Mouse (Mus musculus) spleen, postnatal 4 days (tissue): ENCODE data around the gene Haus7.

Experiments used
- DNase-seq, 2 experiments: peaks; one replicate each; pipeline ENCODE4 v3.0.0; 2022; ENCODE audit warnings: low spot score in 2 of 2

Gene Haus7

GRCm38 (mm10) chrX:73458877-73459392, at the start of gene Haus7:
Gene Haus7, minus strand, starts transcription at chrX:73459044.
- peak; percentile 87 to 89 for DNase-seq

DNA sequence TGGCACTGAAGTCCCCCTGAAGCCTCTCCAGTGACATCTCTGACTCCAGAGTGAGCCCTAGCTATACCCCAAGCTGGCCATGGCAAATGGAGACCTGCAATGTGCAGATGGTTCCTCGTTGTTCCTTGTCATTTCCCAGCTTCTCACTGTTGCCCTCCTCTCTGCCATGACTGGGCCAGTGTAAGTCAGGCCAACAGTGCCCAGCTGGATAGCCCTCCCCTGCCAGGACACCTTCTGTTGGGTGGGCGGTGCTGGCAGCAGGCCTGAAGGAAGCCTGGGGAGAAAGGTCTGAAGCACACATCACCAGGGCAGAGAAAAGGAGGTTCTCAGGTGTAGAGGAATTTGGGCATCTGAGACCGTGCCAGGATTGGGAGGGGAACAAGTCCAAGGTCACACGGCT, 47.7 kb upstream of the Haus7 start:
- no peak for DNase-seq

DNA sequence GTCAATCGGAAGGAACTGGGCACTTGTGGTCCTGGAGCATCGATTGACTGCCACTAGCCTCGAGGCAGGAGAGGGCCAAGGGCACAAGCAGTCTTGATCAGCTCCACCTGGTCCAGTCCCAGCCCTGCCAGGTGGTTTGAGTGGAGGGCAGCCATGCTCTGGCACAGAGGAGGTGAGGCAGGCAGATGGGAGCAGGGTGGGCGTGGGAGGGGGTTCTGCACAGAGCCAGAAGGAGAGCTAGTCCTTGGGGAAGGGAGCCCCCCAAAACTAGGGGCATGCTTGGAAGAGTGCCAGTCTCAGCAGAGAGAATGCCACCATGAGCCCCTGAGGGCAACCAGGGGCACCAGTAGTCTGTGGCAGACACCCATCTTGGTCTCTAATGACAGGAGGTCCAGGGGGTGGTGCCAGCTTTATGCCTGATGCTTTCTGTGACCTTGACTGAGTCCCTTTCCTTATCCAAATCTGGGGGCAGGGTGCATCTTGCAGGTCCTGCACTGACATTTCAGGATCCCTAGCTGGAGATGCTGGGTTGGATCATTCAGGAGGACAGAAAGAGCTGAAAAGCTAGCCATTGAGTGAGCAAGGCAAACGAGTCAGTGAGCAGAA, 46.4 kb upstream of the Haus7 start:
- DNase-seq = no peak

DNA sequence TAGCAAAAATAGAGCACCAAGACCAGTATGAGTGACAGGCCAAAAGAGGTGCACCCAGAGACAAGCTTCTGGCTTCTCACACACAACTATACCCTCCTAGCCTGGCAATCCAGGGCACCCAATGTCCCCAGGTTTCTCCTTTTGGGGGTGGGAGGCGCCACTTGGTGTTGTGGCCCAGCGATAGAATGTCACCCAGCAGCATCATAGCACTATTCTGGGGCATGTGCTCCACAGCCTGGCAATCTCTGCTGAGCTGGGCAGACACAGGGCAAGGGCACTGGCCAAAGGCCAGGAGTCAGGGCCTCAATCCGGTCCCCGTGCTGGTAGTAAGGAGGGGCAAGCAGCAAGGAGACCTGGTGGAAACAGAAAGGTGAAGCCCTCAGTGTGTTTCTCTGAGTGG, 37.9 kb upstream of the Haus7 start:
- DNase-seq = no peak

DNA sequence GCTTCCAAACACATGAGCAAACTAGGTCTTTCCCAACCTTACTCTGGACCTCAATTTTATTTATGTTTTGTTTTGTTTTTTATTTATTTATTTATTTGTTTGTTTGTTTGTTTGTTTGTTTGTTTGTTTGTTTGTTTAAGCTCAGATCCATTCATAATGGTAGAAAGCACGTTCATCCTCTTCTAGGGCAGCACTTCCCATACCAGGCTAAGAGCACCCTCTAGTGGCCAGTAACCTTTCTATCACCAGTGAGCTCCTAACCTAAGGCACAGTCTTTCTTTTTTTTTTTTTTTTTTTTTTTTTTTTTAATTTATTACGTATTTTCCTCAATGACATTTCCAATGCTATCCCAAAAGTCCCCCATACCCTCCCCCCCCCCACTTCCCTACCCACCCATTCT, 34.7 kb upstream of the Haus7 start:
- peak in 1 of 2 experiments; percentile 28 for DNase-seq

DNA sequence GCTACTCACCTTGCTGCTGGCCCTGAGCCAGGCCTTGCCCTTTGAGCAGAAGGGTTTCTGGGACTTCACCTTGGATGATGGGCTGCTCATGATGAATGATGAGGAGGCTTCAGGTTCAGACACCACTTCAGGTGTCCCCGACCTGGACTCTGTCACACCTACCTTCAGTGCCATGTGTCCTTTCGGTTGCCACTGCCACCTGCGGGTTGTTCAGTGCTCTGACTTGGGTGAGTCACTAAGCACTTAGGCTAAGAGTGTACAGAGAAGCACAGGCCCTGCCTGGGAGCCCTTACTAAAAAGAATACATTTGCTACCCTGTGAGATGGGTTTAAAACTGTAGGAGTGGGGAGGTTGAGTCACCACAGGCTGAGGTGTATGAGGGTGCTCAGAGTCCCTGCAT, 32.0 kb upstream of the Haus7 start:
- no peak for DNase-seq

DNA sequence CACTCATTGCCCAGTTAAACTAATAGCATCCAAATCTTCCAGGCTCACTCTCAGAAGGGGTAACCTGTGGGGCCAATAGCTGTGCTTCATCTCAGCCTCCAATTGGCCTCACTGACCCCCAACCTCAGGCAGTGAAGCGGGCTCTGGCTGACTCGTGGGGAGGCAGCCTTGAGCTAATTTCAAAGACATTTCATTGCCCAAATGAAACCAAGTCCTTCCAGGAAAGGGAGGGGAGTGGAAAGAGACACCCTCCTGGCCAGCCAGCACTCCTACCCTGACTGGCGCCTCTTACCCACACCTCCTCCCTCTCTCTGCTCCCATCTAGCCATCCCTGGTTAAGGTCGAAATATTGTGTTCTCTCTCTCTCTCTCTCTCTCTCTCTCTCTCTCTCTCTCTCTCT, 31.3 kb upstream of the Haus7 start:
- DNase-seq = no peak

DNA sequence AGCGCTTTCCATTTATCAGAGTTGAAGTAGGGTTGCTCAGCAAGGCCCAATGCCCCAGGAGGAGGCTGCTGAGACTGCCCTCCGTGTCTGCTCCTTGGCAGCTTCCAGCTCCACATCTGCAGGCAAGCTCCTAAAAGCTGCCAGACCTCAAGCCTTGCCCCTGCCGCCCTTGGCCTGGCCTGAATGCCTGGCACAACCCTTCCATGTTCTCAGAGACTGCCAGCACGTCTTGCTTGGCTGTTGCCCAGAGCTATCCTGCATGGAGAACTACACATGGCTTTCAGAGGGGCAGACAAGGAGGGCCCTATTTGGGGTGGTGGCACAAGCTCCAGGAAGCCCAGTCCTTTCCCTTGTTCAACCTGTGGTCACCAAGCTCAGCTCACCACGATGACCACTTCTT, 28.1 kb upstream of the Haus7 start:
- no peak for DNase-seq

GRCm38 (mm10) chrX:73484870-73485269, 26.0 kb upstream of the Haus7 start:
- DNase-seq = no peak

DNA sequence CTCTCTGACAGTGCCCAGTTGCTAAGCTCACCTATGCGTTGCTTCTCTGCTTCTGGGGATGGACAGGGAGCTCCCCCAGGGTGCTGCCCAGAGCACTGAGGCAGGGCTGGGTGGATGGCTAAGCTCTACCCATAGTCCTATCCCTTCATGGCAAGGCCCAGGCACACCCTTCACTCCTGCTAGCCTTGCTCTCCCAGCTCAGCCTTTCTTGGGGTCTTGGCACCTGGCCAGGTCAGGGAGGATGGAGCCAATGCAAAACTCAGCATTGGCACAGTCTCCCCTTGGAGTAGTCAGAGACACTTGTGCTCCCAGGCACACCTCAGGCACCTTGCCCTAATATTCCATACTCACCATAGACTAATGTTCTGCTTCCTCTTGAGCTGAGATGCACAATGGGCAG, 25.2 kb upstream of the Haus7 start:
- DNase-seq = no peak

DNA sequence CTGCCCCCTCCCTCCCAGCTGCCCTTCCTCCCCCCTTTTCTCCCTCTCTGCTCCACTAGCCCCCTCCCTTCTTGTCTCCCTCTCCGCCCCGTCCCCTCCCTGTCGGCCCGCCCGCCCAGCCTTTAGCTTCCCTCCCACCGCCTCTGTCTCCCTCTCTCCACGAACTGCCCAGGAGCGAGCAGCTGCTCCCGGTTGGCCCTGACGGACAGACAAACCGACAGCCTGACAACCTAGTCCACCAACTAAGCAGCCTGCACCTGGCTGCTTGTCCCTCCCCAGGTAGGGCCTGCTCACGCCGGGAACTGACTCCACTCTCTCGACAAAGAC, 24.6 kb upstream of the Haus7 start, which contains the start of gene Bgn:
TSS of gene Bgn (plus strand) at position 119 of the 327 bp plus-strand sequence.
- DNase-seq = no peak

GRCm38 (mm10) chrX:73482643-73483483, 24.0 kb upstream of the Haus7 start:
- DNase-seq = no peak

DNA sequence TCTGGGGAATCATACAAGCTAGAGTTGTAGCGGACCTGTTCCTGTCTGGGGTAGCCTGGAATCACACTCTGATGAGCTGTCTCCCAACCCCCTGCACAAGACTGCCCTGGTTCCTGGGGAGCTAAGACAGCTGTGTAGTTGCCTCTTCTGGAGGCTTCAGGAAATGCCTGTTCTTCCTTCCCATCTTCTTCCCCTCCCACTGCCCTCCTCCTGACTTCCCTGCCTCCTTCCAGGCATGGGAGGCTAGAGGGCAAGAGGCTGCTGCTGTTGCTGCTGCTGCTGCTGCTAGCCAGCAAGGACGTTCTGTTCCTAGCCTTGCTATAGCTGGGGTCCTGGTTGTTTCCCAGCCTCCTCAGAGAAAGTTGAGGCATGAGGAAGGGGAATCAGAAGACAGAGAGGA, 21.5 kb upstream of the Haus7 start:
- no peak for DNase-seq

DNA sequence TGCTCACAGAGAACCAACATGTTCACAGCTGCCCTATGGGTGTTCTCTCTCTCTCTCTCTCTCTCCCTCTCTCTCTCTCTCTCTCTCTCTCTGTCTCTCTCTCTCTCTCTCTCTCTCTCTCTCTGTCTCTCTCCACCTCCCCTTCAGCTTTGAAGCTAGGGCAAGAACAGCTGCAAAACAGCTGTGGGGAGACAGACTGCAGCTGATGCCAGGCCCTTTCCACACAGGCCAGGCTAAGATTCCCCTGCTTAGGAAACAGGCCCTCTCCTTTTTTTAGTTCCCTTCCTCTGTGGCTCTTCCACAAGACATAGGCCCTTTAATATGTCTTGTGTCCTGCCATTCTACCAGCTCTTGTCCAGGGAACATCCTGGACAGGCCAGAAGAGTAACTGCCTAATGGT, 20.8 kb upstream of the Haus7 start:
- no peak for DNase-seq

DNA sequence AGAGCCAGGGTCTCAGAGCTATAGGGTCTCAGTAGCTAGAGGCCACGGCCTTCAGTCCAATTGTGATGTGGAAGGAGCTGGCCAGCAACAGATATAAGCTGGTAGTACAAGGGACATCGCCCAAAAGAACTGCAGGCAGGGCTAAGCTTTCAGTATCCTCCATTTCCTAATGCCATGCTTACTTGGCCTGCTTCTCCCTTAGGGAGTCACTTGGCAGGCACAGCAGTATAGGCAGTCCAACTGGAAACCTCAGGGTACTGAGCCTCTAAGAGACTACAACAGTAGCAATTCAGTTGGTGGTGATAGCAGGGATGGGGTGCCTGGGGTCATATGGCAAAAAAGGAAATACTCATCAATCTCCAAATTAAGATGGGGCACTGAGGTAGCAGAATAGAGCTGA, 18.7 kb upstream of the Haus7 start:
- no peak for DNase-seq

DNA sequence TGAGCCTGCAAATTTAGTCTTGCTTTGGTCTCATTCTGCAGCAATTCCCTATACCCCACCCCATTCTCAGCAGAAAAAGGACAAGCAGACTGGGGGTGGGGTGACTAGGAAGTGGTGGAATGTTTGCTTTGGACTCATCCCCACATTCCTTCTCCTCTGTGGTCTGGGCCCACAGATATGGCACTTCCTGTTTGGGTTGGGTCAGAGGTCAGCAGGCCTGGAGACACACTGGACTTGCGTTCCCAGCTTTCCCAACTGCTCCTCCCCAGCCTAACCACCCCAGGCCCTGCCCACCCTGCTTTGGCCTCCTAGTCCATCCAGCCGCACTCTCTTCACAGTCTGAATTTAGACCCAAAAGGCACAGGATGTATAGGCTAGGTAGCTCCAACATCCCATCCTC, 17.8 kb upstream of the Haus7 start:
- no peak for DNase-seq

- no peak for DNase-seq
Observed at GRCm38 (mm10) chrX:73475658-73476256, 16.9 kb upstream of the Haus7 start.

DNA sequence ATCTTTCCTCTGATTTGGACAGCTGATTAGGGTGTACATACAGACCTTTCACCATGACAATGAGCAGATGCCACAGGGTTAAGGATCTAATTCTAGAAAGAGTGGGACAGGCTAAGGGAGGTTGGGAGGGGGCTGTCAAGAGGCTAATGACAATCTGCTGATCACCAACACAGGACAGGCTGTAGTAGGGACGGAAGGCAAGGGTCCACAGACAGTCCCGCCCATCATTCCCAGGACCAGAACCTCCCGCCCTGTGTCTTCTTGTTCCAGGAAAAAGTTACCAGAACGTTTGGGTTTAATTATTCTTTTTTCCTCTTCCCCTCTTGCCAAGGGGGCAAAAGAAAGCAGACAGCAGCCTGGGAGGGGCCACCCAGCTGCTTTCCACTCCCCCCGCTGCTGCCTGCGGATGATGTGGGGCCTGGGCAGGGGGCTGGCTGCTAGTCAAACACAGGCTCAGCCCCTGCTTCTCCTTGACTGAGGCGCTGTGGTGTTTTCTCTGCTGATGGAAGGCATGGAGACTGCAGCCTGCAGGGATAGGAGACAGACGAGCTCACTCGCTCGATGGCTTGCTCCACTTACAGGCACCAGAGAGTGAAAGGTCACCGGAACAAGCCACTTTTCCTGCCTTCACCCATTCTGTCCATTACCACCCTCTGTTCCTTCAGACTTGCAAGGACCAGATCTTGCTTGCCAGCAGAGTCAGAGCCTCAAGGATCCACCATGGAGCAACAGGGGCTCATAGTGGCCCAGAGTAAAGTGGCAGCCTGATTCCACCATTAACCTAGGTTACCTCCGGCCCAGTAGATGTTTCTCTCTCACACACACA, 15.7 kb upstream of the Haus7 start:
- DNase-seq = no peak

GRCm38 (mm10) chrX:73471764-73472163, 12.9 kb upstream of the Haus7 start:
- no peak for DNase-seq

DNA sequence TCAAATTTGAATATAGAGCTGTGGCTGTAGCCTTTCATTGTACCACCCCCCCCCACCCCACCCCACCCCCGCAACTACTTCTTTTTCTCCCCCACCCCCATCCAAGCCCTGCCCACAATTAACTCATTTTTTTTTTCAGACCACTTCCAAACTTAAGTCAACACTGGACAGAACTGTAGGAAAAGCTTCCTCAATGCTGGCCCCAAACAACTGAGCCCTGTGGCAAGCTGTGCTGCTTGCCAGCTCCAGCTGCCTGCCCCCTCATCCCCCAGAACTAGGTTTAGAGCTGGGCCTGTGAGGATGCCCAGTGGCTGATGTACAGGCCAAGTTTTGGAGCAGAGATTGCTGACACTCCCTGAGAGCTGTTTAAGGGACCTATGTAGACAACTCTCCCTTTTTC, 9.9 kb upstream of the Haus7 start:
- no peak for DNase-seq

DNA sequence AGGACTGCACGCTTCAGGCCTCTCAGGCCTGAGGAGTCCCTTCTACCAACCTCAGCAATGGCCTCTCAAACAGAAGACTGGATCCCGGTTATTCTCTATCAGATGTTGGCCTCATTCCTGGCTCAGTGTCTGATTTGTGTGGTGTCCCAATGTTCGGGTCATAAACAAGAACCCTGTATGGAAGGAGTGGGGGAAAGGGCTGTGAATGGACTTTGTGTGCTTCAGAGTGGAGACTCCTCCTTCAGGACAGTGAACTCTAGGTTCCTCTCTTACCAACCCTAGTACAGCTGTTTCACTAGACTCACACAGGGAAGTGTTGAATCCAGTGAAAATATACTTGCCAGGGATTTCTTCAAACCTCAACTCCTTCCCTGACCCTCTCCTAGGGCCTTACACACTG, 9.5 kb upstream of the Haus7 start:
- DNase-seq = no peak
